Comparison of ENCODE assay signal across 8 mouse cellular contexts in genomic region chr17:29660076-29660761, GRCm38 (mm10). TPM values are rescaled to one million over a fixed set of nuclear protein-coding genes. Genes with fewer than 3 reads are reported as not detected.
DNase-seq lines count a peak whose midpoint lies in the region; ATAC-seq and TF ChIP-seq lines count a peak whose summit lies in the region.

Gene Cmtr1 (plus strand): TSS chr17:29660595.

- no peak for TF ChIP-seq CTCF in ES-Bruce4 (IDR thresholded peaks at IDR 0.05; ENCODE audit: low read depth, low read length)

- no peaks in the 10 kb centered on the region for H3K4me1 ChIP-seq in ES-Bruce4 (ENCODE audit: control insufficient read depth, insufficient read depth, low read length)
- peaks cover 5% of the 10 kb centered on the region; the same call in 1 of the 2 replicates for H3K4me1 ChIP-seq in forebrain, embryonic 14.5 days (ENCODE audit: control insufficient read depth, insufficient read depth, low read length)
- H3K4me1 ChIP-seq in neural tube, embryonic 15.5 days: peaks cover 14% of the 10 kb centered on the region

- peak; percentile 94 for DNase-seq in forebrain, embryonic 14.5 days (ENCODE audit: low spot score)
- DNase-seq in heart, postnatal 14 days: peak; percentile 98 to 99
- peak; percentile 95 for DNase-seq in layer of hippocampus, adult 11-12 months (ENCODE audit: low spot score)
- DNase-seq in lung, adult 18-20 months: peak; percentile 96 to 97
- DNase-seq in testis, postnatal 14 days (ENCODE audit: low spot score): peak; percentile 93

- H3K27ac ChIP-seq in ES-Bruce4 (ENCODE audit: insufficient read depth, low read length): no peak within 1 kb of the TSS
- peak within 1 kb of the TSS; percentile 85 for H3K27ac ChIP-seq in forebrain, embryonic 14.5 days (ENCODE audit: low read depth, low read length)
- peak within 1 kb of the TSS; percentile 95 for H3K27ac ChIP-seq in neural tube, embryonic 15.5 days (replicated peaks)

- H3K9me3 ChIP-seq in ES-Bruce4 (replicated peaks; ENCODE audit: control insufficient read depth, insufficient read depth, low read length, poor library complexity, severe bottlenecking): no peaks in the 10 kb centered on the region
- H3K9me3 ChIP-seq in forebrain, embryonic 14.5 days (replicated peaks; ENCODE audit: control insufficient read depth, low read length): no peaks in the 10 kb centered on the region
- H3K9me3 ChIP-seq in neural tube, embryonic 15.5 days (replicated peaks): no peaks in the 10 kb centered on the region

- H3K9ac ChIP-seq in ES-Bruce4 (ENCODE audit: low read depth, poor library complexity, severe bottlenecking): peak within 1 kb of the TSS; percentile 74
- peak within 1 kb of the TSS; percentile 84 for H3K9ac ChIP-seq in forebrain, embryonic 14.5 days (ENCODE audit: low read length)
- peak within 1 kb of the TSS; percentile 95 for H3K9ac ChIP-seq in neural tube, embryonic 15.5 days (replicated peaks)

- intact Hi-C loops in heart, postnatal 14 days (cut with DNase I): loop anchor here (2.0 kb wide), 1 partner anchor 45 kb away; the partner anchor contains the start of genes Gm28043 and Rnf8

- peak within 1 kb of the TSS; percentile 87 for H3K4me2 ChIP-seq in forebrain, embryonic 14.5 days (ENCODE audit: low read length)
- peak within 1 kb of the TSS; percentile 83 for H3K4me2 ChIP-seq in neural tube, embryonic 15.5 days

- peak within 1 kb of the TSS; percentile 96 for H3K4me3 ChIP-seq in ES-Bruce4 (ENCODE audit: low read depth, low read length)
- H3K4me3 ChIP-seq in forebrain, embryonic 14.5 days (ENCODE audit: low read depth, low read length): peak within 1 kb of the TSS; percentile 66
- H3K4me3 ChIP-seq in neural tube, embryonic 15.5 days (replicated peaks): peak within 1 kb of the TSS; percentile 92

- peak; percentile 88 for ATAC-seq in cerebellum, adult (ENCODE audit: insufficient number of reproducible peaks, low FRiP score, low TSS enrichment)
- peak; percentile 98 for ATAC-seq in forebrain, embryonic 14.5 days
- ATAC-seq in neural tube, embryonic 15.5 days (ENCODE audit: low FRiP score): peak; percentile 95

- TF ChIP-seq EP300 in ES-Bruce4 (IDR thresholded peaks at IDR 0.05; ENCODE audit: insufficient read depth, low read depth, low read length): no peak

- H3K36me3 ChIP-seq in ES-Bruce4 (ENCODE audit: control insufficient read depth, insufficient read depth, low read length, poor library complexity, severe bottlenecking): peaks cover 13% of the 10 kb centered on the region
- peaks cover 11% of the 10 kb centered on the region for H3K36me3 ChIP-seq in forebrain, embryonic 14.5 days (ENCODE audit: control insufficient read depth, insufficient read depth, low read length)
- H3K36me3 ChIP-seq in neural tube, embryonic 15.5 days: peaks cover 12% of the 10 kb centered on the region

- 1% methylated on average over 39 of the region's 41 CpGs for WGBS in forebrain, embryonic 14.5 days
- under 1% methylated on average over 41 of the region's 41 CpGs for WGBS in neural tube, embryonic 15.5 days

- H3K27me3 ChIP-seq in ES-Bruce4 (ENCODE audit: control insufficient read depth, insufficient read depth, low read length, poor library complexity, severe bottlenecking): no peaks in the 10 kb centered on the region
- no peaks in the 10 kb centered on the region for H3K27me3 ChIP-seq in forebrain, embryonic 14.5 days (replicated peaks; ENCODE audit: control insufficient read depth, insufficient read depth, low read length)
- H3K27me3 ChIP-seq in neural tube, embryonic 15.5 days (replicated peaks): no peaks in the 10 kb centered on the region

- TF ChIP-seq POLR2A in ES-Bruce4 (IDR thresholded peaks at IDR 0.05; ENCODE audit: insufficient read depth, low read length): no peak

RNA-seq across cellular contexts. Expression of gene Cmtr1, which starts in this region (rescaled TPM):
- polyA plus RNA-seq in ES-Bruce4 (2011; ENCODE audit: insufficient read depth, insufficient read length, low read depth, missing spikeins): 69.9 and 79.2 TPM in 2 replicates
- polyA plus RNA-seq in forebrain, embryonic 14.5 days (2014; fragmentation: Nextera tagmentation; extraction: Ambion mirVana): 116 and 138 TPM in 2 replicates
- 10 to 100 TPM; 45.8 to 60.7 TPM for total RNA-seq in heart, postnatal 14 days (2021)
- polyA plus RNA-seq in neural tube, embryonic 15.5 days (2015; fragmentation: Nextera tagmentation; extraction: Ambion mirVana): 106 and 119 TPM in 2 replicates
